Mouse (Mus musculus) thymus, adult 2 months (tissue): ENCODE data around the gene Itpr2.

Experiments
- CTCF ChIP-seq: fragments of 200-500 bp; IDR thresholded peaks from 2 replicates; pipeline ENCODE4 v1.5.1; 2012; ENCODE audit warnings: mild to moderate bottlenecking, control low read depth, low read length, moderate library complexity, borderline replicate concordance; ENCODE audit not compliant: control insufficient read depth, poor library complexity, insufficient read depth; ENCODE audit errors: extremely low read depth
- POLR2A ChIP-seq: fragments of 200-500 bp; IDR thresholded peaks from 2 replicates; pipeline ENCODE4 v1.6.1; 2012; ENCODE audit warnings: mild to moderate bottlenecking, low read length, control low read depth, moderate library complexity; ENCODE audit not compliant: control insufficient read depth, poor library complexity, insufficient read depth; ENCODE audit errors: extremely low read depth

DNA sequence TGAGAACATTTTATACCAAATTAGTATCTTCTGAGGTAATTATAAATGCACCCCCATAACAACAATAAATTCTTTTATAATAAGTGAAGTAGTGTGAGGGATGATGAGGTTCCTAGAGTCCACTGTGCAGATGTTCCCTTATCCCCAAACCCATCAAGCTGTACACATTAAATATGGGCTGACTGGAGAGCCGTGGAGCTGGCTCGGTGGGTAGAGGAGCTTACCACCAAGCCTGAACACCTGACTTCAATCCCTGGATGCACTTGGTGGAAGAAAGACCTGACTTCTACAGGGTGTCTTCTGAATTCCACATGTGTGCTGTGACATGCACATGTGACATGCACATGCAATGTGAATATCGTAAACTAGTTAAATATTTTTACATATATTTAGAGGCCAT, 260.7 kb downstream of the Itpr2 start:
- TF ChIP-seq POLR2A (no peak), CTCF (no peak)
